Mouse (Mus musculus) liver, embryonic 16.5 days (tissue): ENCODE data around the gene Defa32. TPM values are rescaled to one million over a fixed set of nuclear protein-coding genes. Genes with fewer than 3 reads are reported as not detected.
"Not testable (repeated sequence)": the region's sequence is repeated elsewhere in the genome, so short reads cannot be mapped to it uniquely, and the experiment has no call there.

ENCODE experiments used
- ATAC-seq: fragments of 200-750 bp; cut with Nextera tagmentation; 2 replicates; pipeline ENCODE4 v1.8.0; 2017; ENCODE audit warnings: low read depth, mild to moderate bottlenecking, moderate number of reproducible peaks, moderate library complexity
- H3K27ac ChIP-seq: fragments of 300-500 bp; sonication (generic); 2 replicates; pipeline ENCODE4 v1.5.1; 2014; ENCODE audit warnings: mild to moderate bottlenecking, low read length
- H3K27me3 ChIP-seq: fragments of 300-500 bp; sonication (generic); 2 replicates; pipeline ENCODE4 v1.6.1; 2014; ENCODE audit warnings: low read depth, low read length, mixed read lengths; ENCODE audit not compliant: control insufficient read depth, insufficient read depth
- H3K36me3 ChIP-seq: fragments of 300-500 bp; sonication (generic); 2 replicates; pipeline ENCODE4 v1.6.1; 2014; ENCODE audit warnings: mild to moderate bottlenecking; ENCODE audit not compliant: control insufficient read depth, insufficient read depth
- H3K4me1 ChIP-seq: fragments of 300-500 bp; sonication (generic); 2 replicates; pipeline ENCODE4 v1.6.1; 2014; ENCODE audit warnings: low read depth, low read length, mixed read lengths; ENCODE audit not compliant: control insufficient read depth
- H3K4me2 ChIP-seq: fragments of 300-500 bp; sonication (generic); 2 replicates; pipeline ENCODE4 v1.6.1; 2014; ENCODE audit warnings: low read depth, low read length, mixed read lengths
- H3K4me3 ChIP-seq: fragments of 300-500 bp; sonication (generic); 2 replicates; pipeline ENCODE4 v1.5.1; 2014; ENCODE audit warnings: low read depth, mild to moderate bottlenecking, low read length
- H3K9ac ChIP-seq: fragments of 300-500 bp; sonication (generic); 2 replicates; pipeline ENCODE4 v1.6.1; 2014; ENCODE audit warnings: low read depth, low read length
- H3K9me3 ChIP-seq: fragments of 300-500 bp; sonication (generic); replicated peaks from 2 replicates; pipeline ENCODE4 v1.6.1; 2016; ENCODE audit warnings: low read length; ENCODE audit not compliant: control insufficient read depth
- WGBS: fragments of 180-500 bp; shearing (Covaris S2); extraction: QIAGEN DNeasy Blood & Tissue Kit; methylation state at CpG from one replicate; pipeline ENCODE4 v1.1.7; 2014; ENCODE audit not compliant: insufficient replicate concordance; 5-methylcytosine and 5-hydroxymethylcytosine counted together
- polyA plus RNA-seq: library from polyadenylated mRNA; unstranded; fragments of >200 nt; fragmentation: Nextera tagmentation; extraction: Ambion mirVana; gene quantifications from 2 replicates; pipeline ENCODE4 v1.2.1, GENCODE M21; 2015

Defa32 gene
- polyA plus RNA-seq = not detected in 2 replicates

DNA sequence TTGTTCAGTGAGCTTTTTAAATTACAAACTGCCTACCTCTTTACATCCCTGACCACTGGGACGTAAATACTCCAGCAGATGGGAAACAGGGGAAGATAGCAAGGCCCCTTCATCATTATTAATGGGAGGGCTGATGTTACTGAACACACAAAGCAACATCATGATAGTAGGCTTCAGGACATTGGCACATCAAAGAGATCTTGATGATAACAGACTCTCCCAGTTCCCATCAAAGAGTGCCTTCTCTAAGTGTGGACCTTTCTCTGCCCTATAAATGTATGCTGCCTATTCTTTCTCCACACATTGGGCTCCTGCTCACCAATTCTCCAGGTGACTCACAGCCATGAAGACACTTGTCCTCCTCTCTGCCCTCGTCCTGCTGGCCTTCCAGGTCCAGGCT, at the start of gene Defa32:
TSS of gene Defa32 (plus strand) at position 301 of the 400 bp plus-strand sequence.
- not testable (repeated sequence) for ATAC-seq, H3K27ac ChIP-seq
- no CpG with 5 or more reads among the region's 2 CpGs for WGBS

DNA sequence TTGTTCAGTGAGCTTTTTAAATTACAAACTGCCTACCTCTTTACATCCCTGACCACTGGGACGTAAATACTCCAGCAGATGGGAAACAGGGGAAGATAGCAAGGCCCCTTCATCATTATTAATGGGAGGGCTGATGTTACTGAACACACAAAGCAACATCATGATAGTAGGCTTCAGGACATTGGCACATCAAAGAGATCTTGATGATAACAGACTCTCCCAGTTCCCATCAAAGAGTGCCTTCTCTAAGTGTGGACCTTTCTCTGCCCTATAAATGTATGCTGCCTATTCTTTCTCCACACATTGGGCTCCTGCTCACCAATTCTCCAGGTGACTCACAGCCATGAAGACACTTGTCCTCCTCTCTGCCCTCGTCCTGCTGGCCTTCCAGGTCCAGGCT, 19.9 kb upstream of the Defa32 start, which contains the start of gene Defa20:
TSS of gene Defa20 (plus strand) at position 301 of the 400 bp plus-strand sequence.
- not testable (repeated sequence) for H3K27ac ChIP-seq, H3K27me3 ChIP-seq, H3K9me3 ChIP-seq, H3K9ac ChIP-seq, H3K4me1 ChIP-seq, H3K36me3 ChIP-seq, ATAC-seq, H3K4me3 ChIP-seq, H3K4me2 ChIP-seq
- no CpG with 5 or more reads among the region's 2 CpGs for WGBS

More for the DNA sequence above, at the start of gene Defa32:
- not testable (repeated sequence) for H3K4me2 ChIP-seq, H3K9ac ChIP-seq, H3K4me3 ChIP-seq, H3K36me3 ChIP-seq, H3K4me1 ChIP-seq, H3K27me3 ChIP-seq, H3K9me3 ChIP-seq

DNA sequence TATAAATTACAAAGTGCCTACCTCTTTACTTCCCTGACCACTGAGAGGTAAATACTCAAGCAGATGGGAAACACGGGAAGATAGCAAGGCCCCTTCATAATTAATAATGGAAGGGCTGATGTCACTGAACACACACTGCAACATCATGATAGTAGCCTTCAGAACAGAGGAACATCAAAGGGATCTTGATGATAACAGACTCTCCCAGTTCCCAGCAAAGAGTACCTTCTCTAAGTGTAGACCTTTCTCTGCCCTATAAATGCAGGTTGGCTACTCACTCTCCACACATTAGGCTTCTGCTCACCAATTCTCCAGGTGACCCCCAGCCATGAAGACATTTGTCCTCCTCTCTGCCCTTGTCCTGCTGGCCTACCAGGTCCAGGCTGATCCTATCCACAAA, 36.3 kb downstream of the Defa32 start, which contains the start of gene Defa37:
TSS of gene Defa37 (plus strand) at position 301 of the 400 bp plus-strand sequence.
- not testable (repeated sequence) for H3K9ac ChIP-seq, H3K4me2 ChIP-seq, H3K4me1 ChIP-seq, H3K36me3 ChIP-seq, H3K4me3 ChIP-seq, H3K9me3 ChIP-seq, H3K27ac ChIP-seq, ATAC-seq, H3K27me3 ChIP-seq
- no CpG with 5 or more reads among the region's 1 CpGs for WGBS

Other genes starting within 250 kb of the Defa32 start
- gene Defa27, start 213.5 kb upstream of the Defa32 start, polyA plus RNA-seq = not detected in 2 replicates
- gene Defa29, start 202.0 kb upstream of the Defa32 start, polyA plus RNA-seq = not detected in 2 replicates
- not detected in 2 replicates for gene Defa2, start 150.5 kb upstream of the Defa32 start, polyA plus RNA-seq
- not detected in 2 replicates for gene Defa33, start 137.2 kb upstream of the Defa32 start, polyA plus RNA-seq
- gene Defa36, start 101.6 kb upstream of the Defa32 start, polyA plus RNA-seq = not detected in 2 replicates
- not detected in 2 replicates for gene Gm7849, start 72.5 kb upstream of the Defa32 start, polyA plus RNA-seq
- not detected in 2 replicates for gene Defa20, start 19.8 kb upstream of the Defa32 start, polyA plus RNA-seq
- gene Defa37, start 36.4 kb downstream of the Defa32 start, polyA plus RNA-seq = not detected in 2 replicates
- not detected in 2 replicates for gene Defa28, start 54.0 kb downstream of the Defa32 start, polyA plus RNA-seq
- not detected in 2 replicates for gene Gm7861, start 65.5 kb downstream of the Defa32 start, polyA plus RNA-seq
- not detected in 2 replicates for gene Defa26, start 89.2 kb downstream of the Defa32 start, polyA plus RNA-seq
- 0.34 TPM in 1 of 2 replicates, not detected in the other for gene Defa17, start 126.7 kb downstream of the Defa32 start, polyA plus RNA-seq
- gene Defa34, start 136.8 kb downstream of the Defa32 start, polyA plus RNA-seq = not detected in 2 replicates
- not detected in 2 replicates for gene AY761184, start 174.6 kb downstream of the Defa32 start, polyA plus RNA-seq
- gene Defa24, start 205.5 kb downstream of the Defa32 start, polyA plus RNA-seq = 0.63 TPM in 1 of 2 replicates, not detected in the other